Mouse (Mus musculus): ENCODE results near the gene Pheta2.

DNA sequence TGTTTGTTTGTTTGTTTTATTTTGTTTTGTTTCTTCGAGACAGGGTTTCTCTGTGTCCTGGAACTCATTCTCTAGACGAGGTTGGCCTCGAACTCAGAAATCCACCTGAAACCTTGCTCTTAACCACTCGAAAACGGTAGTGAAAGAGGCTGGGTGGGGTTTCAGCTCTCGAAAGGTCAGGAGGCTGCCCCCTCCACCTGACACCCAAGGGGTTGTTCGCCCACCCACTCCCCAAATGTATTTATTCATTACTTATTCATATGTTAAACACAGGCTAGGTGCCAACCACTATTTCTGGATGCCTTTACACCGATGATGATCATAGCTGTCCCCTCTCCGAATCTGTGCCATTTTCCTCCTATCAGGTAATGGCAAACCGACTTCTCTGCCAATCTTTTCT is 408 bp downstream of the Pheta2 start:
- TF ChIP-seq GATA2 (IDR thresholded peaks at IDR 0.05; ENCODE audit: borderline replicate concordance, low read depth, low read length), result no peak
- no peak for TF ChIP-seq CTCF (IDR thresholded peaks at IDR 0.05; ENCODE audit: low read depth, low read length)
- no peak for TF ChIP-seq TAL1 (conservative IDR thresholded peaks at IDR 0.05; ENCODE audit: low read depth, low read length)

All from G1E (cell line).